Comparison of ENCODE assay signal across 9 mouse cellular contexts in the genomic region with DNA sequence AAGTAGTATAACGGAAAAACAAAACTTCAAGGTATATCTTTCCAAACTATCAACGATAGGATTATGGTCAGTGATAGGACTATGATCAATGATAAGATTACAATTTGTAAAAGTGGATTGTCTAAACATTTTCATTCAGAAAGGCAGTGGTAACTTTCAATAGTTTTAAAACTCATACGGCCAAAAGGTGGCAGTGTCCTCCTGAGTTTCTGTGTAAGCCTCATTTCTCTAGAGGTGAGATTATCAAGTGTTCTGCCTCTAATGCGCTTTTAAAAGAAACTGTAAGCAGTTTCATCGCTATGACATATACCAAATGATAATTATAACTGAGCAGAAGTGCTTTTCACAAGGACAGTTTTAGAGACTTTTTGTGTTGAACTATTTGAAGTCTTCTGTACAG. TPM values are rescaled to one million over a fixed set of nuclear protein-coding genes. Genes with fewer than 3 reads are reported as not detected.
DNase-seq lines count a peak whose midpoint lies in the region; ATAC-seq and TF ChIP-seq lines count a peak whose summit lies in the region.
"Had no signal": no experiment of that assay in that cellular context is flagged by ENCODE, and none has a peak within 500 bp of the region (broad histone marks: within the 10 kb centered on the region; RNA-seq: fewer than 3 reads in every experiment).

No protein-coding gene starts in this region.

- TF ChIP-seq CTCF in kidney, adult 2 months (conservative IDR thresholded peaks at IDR 0.05; ENCODE audit: insufficient read depth, insufficient read length, low read depth, low read length) = 0 out of 2 replicates have a peak, but pooled peaks have one; percentile 16
- peak in 2 of 3 experiments; percentile 5 to 80; a peak in 3 of 6 replicates for TF ChIP-seq CTCF in MEL (IDR thresholded peaks at IDR 0.05 in 2 of 3, conservative IDR thresholded peaks at IDR 0.05 in 1 of 3; ENCODE audit: control insufficient read depth in 1 of 3, insufficient read depth in 1 of 3, low read depth in 2 of 3, low read length in 3 of 3, poor library complexity in 1 of 3, severe bottlenecking in 1 of 3)

- H3K79me2 ChIP-seq in MEL (ENCODE audit: control insufficient read depth, insufficient read depth, low read length, poor library complexity) = no peaks in the 10 kb centered on the region

- no peak for ATAC-seq in kidney, embryonic 16.5 days (ENCODE audit: low FRiP score, low TSS enrichment)

- TF ChIP-seq POLR2A in kidney, adult 2 months (IDR thresholded peaks at IDR 0.05; ENCODE audit: low read depth, low read length) = no peak
- no peak for TF ChIP-seq POLR2A in MEL (IDR thresholded peaks at IDR 0.05; ENCODE audit: control insufficient read depth in 1 of 2, insufficient read depth in 1 of 2, low read depth in 1 of 2, low read length in 2 of 2, poor library complexity in 1 of 2)

- H3K9ac ChIP-seq in kidney, embryonic 16.5 days (replicated peaks; ENCODE audit: low read length) = no peak overlapping the region
- no peak overlapping the region for H3K9ac ChIP-seq in MEL (ENCODE audit: control insufficient read depth, low read depth, low read length, poor library complexity, severe bottlenecking)

- peak; percentile 9 to 76 for DNase-seq in adrenal gland, adult (ENCODE audit: inconsistent age in 2 of 2, low spot score in 1 of 2)
- no peak for DNase-seq in adrenal gland, adult 8-10 months
- peak; percentile 44 for DNase-seq in kidney, adult 2 months
- peak; percentile 53 for DNase-seq in MEL (ENCODE audit: low read depth, low spot score)
- DNase-seq in induced T-regulatory cell, adult 2 months (ENCODE audit: low read depth) = peak; percentile 28
- DNase-seq in right cerebral cortex, postnatal 14 days = peak; percentile 19
- DNase-seq in frontal cortex, postnatal 10 days (ENCODE audit: low spot score in 2 of 2) = no peak

- H3K9me3 ChIP-seq in kidney, embryonic 16.5 days (ENCODE audit: low read length) = no peaks in the 10 kb centered on the region
- no peaks in the 10 kb centered on the region for H3K9me3 ChIP-seq in MEL (replicated peaks; ENCODE audit: insufficient read depth, low read length)

- no peak overlapping the region for H3K27ac ChIP-seq in kidney, adult 2 months (ENCODE audit: insufficient read depth, low read depth, low read length)
- H3K27ac ChIP-seq in kidney, embryonic 16.5 days (ENCODE audit: low read length) = no peak overlapping the region
- no peak overlapping the region for H3K27ac ChIP-seq in MEL (ENCODE audit: control insufficient read depth, low read depth, low read length)

- H3K27me3 ChIP-seq in kidney, adult 2 months (replicated peaks; ENCODE audit: control insufficient read depth, insufficient read depth, low read length) = no peaks in the 10 kb centered on the region
- no peaks in the 10 kb centered on the region for H3K27me3 ChIP-seq in kidney, embryonic 16.5 days (ENCODE audit: insufficient read depth, low read length)
- H3K27me3 ChIP-seq in MEL (ENCODE audit: control insufficient read depth in 1 of 2, insufficient read depth in 2 of 2, low read length in 2 of 2) = no peaks in the 10 kb centered on the region

- H3K4me3 ChIP-seq in kidney, adult 2 months (ENCODE audit: insufficient read depth, low read depth, low read length) = no peak overlapping the region
- no peak overlapping the region for H3K4me3 ChIP-seq in kidney, embryonic 16.5 days (ENCODE audit: low read length)
- H3K4me3 ChIP-seq in MEL (ENCODE audit: control insufficient read depth in 1 of 2, insufficient read depth in 1 of 2, low read depth in 2 of 2, low read length in 2 of 2) = no peak overlapping the region

- H3K36me3 ChIP-seq in kidney, adult 2 months (ENCODE audit: control insufficient read depth, insufficient read depth, low read length) = no peaks in the 10 kb centered on the region
- no peaks in the 10 kb centered on the region for H3K36me3 ChIP-seq in kidney, embryonic 16.5 days (ENCODE audit: insufficient read depth, low read length)
- peaks cover 0 to 2% of the 10 kb centered on the region in 2 experiments; a peak in 1 of 4 replicates for H3K36me3 ChIP-seq in MEL (ENCODE audit: control insufficient read depth in 1 of 2, insufficient read depth in 2 of 2, low read length in 2 of 2)

- WGBS in kidney, adult 2 months = 31% methylated on average over 5 of the region's 5 CpGs
- 29% methylated on average over 5 of the region's 5 CpGs for WGBS in kidney, embryonic 16.5 days

- H3K4me2 ChIP-seq in kidney, embryonic 16.5 days (replicated peaks; ENCODE audit: low read depth, low read length) = no peak overlapping the region

- H3K4me1 ChIP-seq in kidney, adult 2 months (ENCODE audit: control insufficient read depth, insufficient read depth, low read length) = no peaks in the 10 kb centered on the region
- H3K4me1 ChIP-seq in kidney, embryonic 16.5 days (ENCODE audit: insufficient read depth, low read length) = no peaks in the 10 kb centered on the region
- H3K4me1 ChIP-seq in MEL (ENCODE audit: control insufficient read depth in 1 of 2, insufficient read depth in 2 of 2, low read length in 2 of 2) = no peaks in the 10 kb centered on the region

- no peak for TF ChIP-seq EP300 in MEL (IDR thresholded peaks at IDR 0.05; ENCODE audit: low read depth in 1 of 2, low read length in 2 of 2)

- TF ChIP-seq RAD21 in MEL (IDR thresholded peaks at IDR 0.05; ENCODE audit: low read depth, low read length) = peak; percentile 84

TF ChIP-seq in MEL, 35 proteins besides CTCF, POLR2A, EP300 and RAD21:
- TF ChIP-seq HCFC1 (IDR thresholded peaks at IDR 0.05; ENCODE audit: low read depth, low read length) (no peak), SMC3 (IDR thresholded peaks at IDR 0.05; ENCODE audit: low read depth, low read length) (peak; percentile 87), ZC3H11A (IDR thresholded peaks at IDR 0.05; ENCODE audit: low read depth, low read length) (peak; percentile 70)
TF ChIP-seq in MEL: peak in this region for 2.

RNA-seq across cellular contexts. Expression of gene Bmp5, which starts 12.7 kb away (rescaled TPM):
- total RNA-seq in adrenal gland, adult 8-10 months (2022) = under 1 TPM; 0.22 to 0.67 (median 0.37) TPM
- 0.20 and 0.23 TPM in 2 replicates for polyA plus RNA-seq in kidney, adult 2 months (2012; rRNA removed)
- polyA plus RNA-seq in kidney, embryonic 16.5 days (2015; fragmentation: Nextera tagmentation; extraction: Ambion mirVana) = 1.2 and 1.9 TPM in 2 replicates
- not detected in 2 replicates for total RNA-seq in MEL (2012; rRNA removed)
- not detected for polyA plus RNA-seq in MEL (2012; ENCODE audit: insufficient read depth in 1 of 2, insufficient read length in 2 of 2, low read depth in 1 of 2, low replicate concordance in 2 of 2, missing spikeins in 1 of 2)
- total RNA-seq: neutrophil, adult 5-6 weeks had no signal

Comparison
In these comparisons a context has a peak if more than half of its experiments do, and no peak if none do; other contexts are left out.
1. DNase-seq: peak in adrenal gland, adult (2 of 2), kidney, adult 2 months (single experiment), MEL (single experiment), induced T-regulatory cell, adult 2 months (single experiment) and right cerebral cortex, postnatal 14 days (single experiment); none in adrenal gland, adult 8-10 months (single experiment) and frontal cortex, postnatal 10 days (0 of 2).